Mouse (Mus musculus) left cerebral cortex, postnatal 36 days (tissue): ENCODE measurements at regions not wholly inside any gene's neighbourhood (a gene's known extent, or its start where the extent isn't known, plus 50 kb on each side); places are given as distances from the start of the nearest gene placed in this dataset.

Source experiments
- DNase-seq, 2 experiments: peaks; one replicate each; pipeline ENCODE4 v3.0.0; 2021 to 2022; ENCODE audit warnings: low spot score in 2 of 2, mixed read lengths in 1 of 2
- intact Hi-C: fragments of 180-260 bp; cut with DNase I; formaldehyde crosslinking; loops from one replicate; pipeline ENCODE4 v1.15.1; 2025

GRCm38 (mm10) chr10:67693586-67693985, 144.8 kb upstream of the Ado start:
- no peak for DNase-seq
- intact Hi-C loops = no loop called here

GRCm38 (mm10) chr10:67689944-67690670, 141.4 kb upstream of the Ado start:
- DNase-seq = no peak
- intact Hi-C loops = no loop called here

GRCm38 (mm10) chr10:67679382-67679781, 130.6 kb upstream of the Ado start:
- no peak for DNase-seq
- intact Hi-C loops = no loop called here

GRCm38 (mm10) chr10:67673450-67673849, 124.7 kb upstream of the Ado start:
- DNase-seq = no peak
- intact Hi-C loops = no loop called here

- DNase-seq = no peak
- intact Hi-C loops = no loop called here
These were observed 123.5 kb upstream of the Ado start for GRCm38 (mm10) chr10:67672281-67672680.

- intact Hi-C loops = no loop called here
- no peak for DNase-seq
These were observed 120.3 kb upstream of the Ado start for GRCm38 (mm10) chr10:67669066-67669465.

- DNase-seq = no peak
- intact Hi-C loops = no loop called here
These were observed 114.3 kb upstream of the Ado start for GRCm38 (mm10) chr10:67663028-67663427.

GRCm38 (mm10) chr10:67661666-67662065, 112.9 kb upstream of the Ado start:
- intact Hi-C loops = no loop called here
- no peak for DNase-seq

GRCm38 (mm10) chr10:67658005-67658545, 109.3 kb upstream of the Ado start:
- no peak for DNase-seq
- intact Hi-C loops = no loop called here

- no peak for DNase-seq
- intact Hi-C loops = no loop called here
These were observed 108.5 kb upstream of the Ado start for GRCm38 (mm10) chr10:67657305-67657704.

- intact Hi-C loops = no loop called here
- no peak for DNase-seq
These were observed 105.8 kb upstream of the Ado start for GRCm38 (mm10) chr10:67654518-67654917.

- DNase-seq = no peak
- intact Hi-C loops = no loop called here
These were observed 103.5 kb upstream of the Ado start for GRCm38 (mm10) chr10:67652300-67652699.

- no peak for DNase-seq
- intact Hi-C loops = no loop called here
These were observed 102.6 kb upstream of the Ado start for GRCm38 (mm10) chr10:67651386-67651785.

- intact Hi-C loops = loop anchor here (5.0 kb wide), 2 partner anchors 69 to 101 kb away; partner anchors contain the start of gene Ado
- no peak for DNase-seq
These were observed 99.3 kb upstream of the Ado start for GRCm38 (mm10) chr10:67647777-67648727.

- DNase-seq = no peak
- intact Hi-C loops = loop anchor here (5.0 kb wide), 2 partner anchors 70 to 100 kb away; partner anchors contain the start of gene Ado
These were observed 98.2 kb upstream of the Ado start for GRCm38 (mm10) chr10:67646659-67647559.

GRCm38 (mm10) chr10:67645821-67646220, 97.1 kb upstream of the Ado start:
- no peak for DNase-seq
- intact Hi-C loops = loop anchor here (5.0 kb wide), 2 partner anchors 71 to 99 kb away; partner anchors contain the start of gene Ado

- intact Hi-C loops = no loop called here
- no peak for DNase-seq
These were observed 95.5 kb upstream of the Ado start for GRCm38 (mm10) chr10:67644280-67644679.

- intact Hi-C loops = no loop called here
- no peak for DNase-seq
These were observed 94.9 kb upstream of the Ado start for GRCm38 (mm10) chr10:67643685-67644084.

- intact Hi-C loops = no loop called here
- DNase-seq = no peak
These were observed 88.6 kb upstream of the Ado start for GRCm38 (mm10) chr10:67637339-67637738.
